Mouse (Mus musculus) heart, embryonic 13.5 days (tissue): ENCODE results near the gene Zdhhc16. TPM values are rescaled to one million over a fixed set of nuclear protein-coding genes. Genes with fewer than 3 reads are reported as not detected.
A peak's percentile ranks its signal among the peaks of the same experiment; 100 is the strongest.

Experiments used
- ATAC-seq: fragments of 200-750 bp; cut with Nextera tagmentation; 2 replicates; pipeline ENCODE4 v1.8.0; 2017; ENCODE audit warnings: moderate TSS enrichment; ENCODE audit not compliant: insufficient number of reproducible peaks, low FRiP score, low TSS enrichment; ENCODE audit errors: extremely low read depth
- H3K27ac ChIP-seq: fragments of 300-500 bp; sonication (generic); replicated peaks from 2 replicates; pipeline ENCODE4 v1.5.1; 2015; ENCODE audit warnings: moderate library complexity, mild to moderate bottlenecking, inconsistent platforms
- H3K27me3 ChIP-seq: fragments of 300-500 bp; sonication (generic); replicated peaks from 2 replicates; pipeline ENCODE4 v1.6.1; 2015; ENCODE audit warnings: mild to moderate bottlenecking, inconsistent platforms
- H3K36me3 ChIP-seq: fragments of 300-500 bp; sonication (generic); 2 replicates; pipeline ENCODE4 v1.6.1; 2015; ENCODE audit warnings: mild to moderate bottlenecking, inconsistent platforms
- H3K4me1 ChIP-seq: fragments of 300-500 bp; sonication (generic); 2 replicates; pipeline ENCODE4 v1.6.1; 2015; ENCODE audit warnings: inconsistent platforms
- H3K4me2 ChIP-seq: fragments of 300-500 bp; sonication (generic); 2 replicates; pipeline ENCODE4 v1.6.1; 2015; ENCODE audit warnings: inconsistent platforms, mild to moderate bottlenecking, moderate library complexity
- H3K4me3 ChIP-seq: fragments of 300-500 bp; sonication (generic); 2 replicates; pipeline ENCODE4 v1.5.1; 2015; ENCODE audit warnings: moderate library complexity, mild to moderate bottlenecking, inconsistent platforms
- H3K9ac ChIP-seq: fragments of 300-500 bp; sonication (generic); 2 replicates; pipeline ENCODE4 v1.6.1; 2015; ENCODE audit warnings: inconsistent platforms, mild to moderate bottlenecking, moderate library complexity
- H3K9me3 ChIP-seq: fragments of 300-500 bp; sonication (generic); 2 replicates; pipeline ENCODE4 v1.6.1; 2016; ENCODE audit warnings: inconsistent platforms
- WGBS: fragments of 180-500 bp; shearing (Covaris S2); methylation state at CpG from one replicate; pipeline ENCODE4 v1.1.7; 2015; ENCODE audit warnings: mixed read lengths; 5-methylcytosine and 5-hydroxymethylcytosine counted together
- polyA plus RNA-seq: library from polyadenylated mRNA; unstranded; fragments of >200 nt; fragmentation: Nextera tagmentation; extraction: Ambion mirVana; gene quantifications from 2 replicates; pipeline ENCODE4 v1.2.1, GENCODE M21; 2015

Zdhhc16 gene
- polyA plus RNA-seq, 1 experiment from 2014 or later, result 55.3 TPM

- WGBS, result 76% methylated on average over 4 of the region's 4 CpGs
- no peak overlapping the region for H3K27ac ChIP-seq
- H3K27me3 ChIP-seq, result no peaks in the 10 kb centered on the region
- no peak for ATAC-seq
- H3K4me1 ChIP-seq, result peaks cover 27% of the 10 kb centered on the region
- no peak overlapping the region for H3K4me3 ChIP-seq
- H3K9me3 ChIP-seq, result no peaks in the 10 kb centered on the region
- no peak overlapping the region for H3K4me2 ChIP-seq
- peaks cover 74% of the 10 kb centered on the region for H3K36me3 ChIP-seq
- no peak overlapping the region for H3K9ac ChIP-seq
Observed at GRCm38 (mm10) chr19:41916853-41917252, 16.4 kb upstream of the Zdhhc16 start.

GRCm38 (mm10) chr19:41919471-41919870, 13.8 kb upstream of the Zdhhc16 start:
- no peak overlapping the region for H3K9ac ChIP-seq
- H3K27ac ChIP-seq, result no peak overlapping the region
- H3K4me2 ChIP-seq, result no peak overlapping the region
- peaks cover 9% of the 10 kb centered on the region for H3K4me1 ChIP-seq
- ATAC-seq, result no peak
- H3K36me3 ChIP-seq, result peaks cover 82% of the 10 kb centered on the region
- no peaks in the 10 kb centered on the region for H3K9me3 ChIP-seq
- H3K4me3 ChIP-seq, result no peak overlapping the region
- 68% methylated on average over 4 of the region's 4 CpGs for WGBS
- no peaks in the 10 kb centered on the region for H3K27me3 ChIP-seq

DNA sequence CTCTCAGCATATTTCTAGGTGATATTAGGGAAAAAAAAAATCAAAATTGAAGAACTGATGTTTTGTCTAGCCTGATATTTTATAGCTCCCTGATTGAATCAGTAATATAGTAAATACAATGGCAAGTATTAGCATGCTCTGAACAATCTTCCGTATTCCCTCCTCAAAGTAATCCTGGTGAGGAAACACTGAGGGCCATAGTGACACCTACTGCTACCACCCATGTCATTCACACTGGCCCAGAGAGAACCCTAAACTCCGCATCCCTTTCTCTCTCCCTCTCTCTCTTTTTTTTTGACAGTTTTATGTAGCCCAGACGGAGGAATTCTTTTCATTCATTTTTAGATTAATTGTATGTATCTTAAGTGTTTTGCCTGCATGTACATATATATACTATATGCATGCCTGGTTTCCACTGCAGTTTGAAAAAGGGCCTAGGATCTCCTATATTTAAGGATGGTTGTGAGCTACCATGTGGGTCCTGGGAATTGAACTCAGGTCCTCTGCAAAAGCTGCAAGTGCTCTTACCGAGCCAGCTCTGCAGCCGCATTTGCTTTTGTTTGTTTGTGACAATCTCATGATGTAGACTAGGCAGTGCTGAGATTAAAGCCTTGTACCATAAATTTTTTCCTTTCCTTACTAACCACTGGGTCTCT, 12.7 kb upstream of the Zdhhc16 start:
- H3K9ac ChIP-seq, result no peak overlapping the region
- H3K27ac ChIP-seq, result no peak overlapping the region
- H3K4me2 ChIP-seq, result no peak overlapping the region
- no peak for ATAC-seq
- no peaks in the 10 kb centered on the region for H3K9me3 ChIP-seq
- no peaks in the 10 kb centered on the region for H3K27me3 ChIP-seq
- WGBS, result 68% methylated on average over 5 of the region's 5 CpGs
- H3K4me3 ChIP-seq, result no peak overlapping the region
- no peaks in the 10 kb centered on the region for H3K4me1 ChIP-seq
- peaks cover 79% of the 10 kb centered on the region for H3K36me3 ChIP-seq

GRCm38 (mm10) chr19:41932686-41933085, 594 bp upstream of the Zdhhc16 start:
- H3K4me3 ChIP-seq, result peak overlapping the region; percentile 89
- no peaks in the 10 kb centered on the region for H3K9me3 ChIP-seq
- peaks cover 53% of the 10 kb centered on the region for H3K36me3 ChIP-seq
- peak overlapping the region; percentile 94 for H3K4me2 ChIP-seq
- H3K9ac ChIP-seq, result peak overlapping the region; percentile 87
- WGBS, result under 1% methylated on average over 28 of the region's 28 CpGs
- H3K27me3 ChIP-seq, result no peaks in the 10 kb centered on the region
- ATAC-seq, result no peak
- peaks cover 23% of the 10 kb centered on the region for H3K4me1 ChIP-seq
- peak overlapping the region; percentile 51; the same call in 1 of the 2 replicates for H3K27ac ChIP-seq

DNA sequence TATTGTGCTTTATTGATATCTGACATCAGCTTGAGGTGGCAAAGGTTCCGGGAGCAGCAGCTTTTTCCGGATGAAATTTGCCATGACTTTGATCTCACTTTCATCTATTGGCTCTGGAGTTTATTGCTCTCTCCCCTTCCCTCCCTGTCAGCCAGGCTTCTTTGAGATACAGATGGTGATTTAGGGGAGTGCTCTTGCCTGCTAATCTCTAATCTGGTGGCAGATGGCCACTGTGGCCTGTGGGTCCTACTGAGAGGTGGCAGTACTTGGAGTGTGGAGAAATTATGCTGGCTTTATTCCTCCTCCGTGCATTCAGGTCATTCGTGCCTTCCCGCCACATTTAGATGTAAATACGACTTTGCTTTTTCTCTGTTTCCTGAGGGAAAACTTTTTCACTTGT, 844 bp downstream of the Zdhhc16 start:
- no peak for ATAC-seq
- no peak overlapping the region for H3K27ac ChIP-seq
- peak overlapping the region; percentile 94 for H3K4me2 ChIP-seq
- peak overlapping the region; percentile 92 for H3K9ac ChIP-seq
- 35% methylated on average over 6 of the region's 6 CpGs for WGBS
- no peaks in the 10 kb centered on the region for H3K9me3 ChIP-seq
- no peaks in the 10 kb centered on the region for H3K27me3 ChIP-seq
- H3K36me3 ChIP-seq, result peaks cover 53% of the 10 kb centered on the region
- peak overlapping the region; percentile 89 for H3K4me3 ChIP-seq
- H3K4me1 ChIP-seq, result peaks cover 23% of the 10 kb centered on the region

- 80% methylated on average over 1 of the region's 1 CpGs for WGBS
- H3K4me2 ChIP-seq, result no peak overlapping the region
- H3K27ac ChIP-seq, result no peak overlapping the region
- no peaks in the 10 kb centered on the region for H3K9me3 ChIP-seq
- ATAC-seq, result no peak
- peaks cover 56% of the 10 kb centered on the region for H3K36me3 ChIP-seq
- H3K27me3 ChIP-seq, result no peaks in the 10 kb centered on the region
- peaks cover 23% of the 10 kb centered on the region for H3K4me1 ChIP-seq
- H3K4me3 ChIP-seq, result no peak overlapping the region
- H3K9ac ChIP-seq, result no peak overlapping the region
Observed at GRCm38 (mm10) chr19:41935921-41936320, 2.6 kb downstream of the Zdhhc16 start.

DNA sequence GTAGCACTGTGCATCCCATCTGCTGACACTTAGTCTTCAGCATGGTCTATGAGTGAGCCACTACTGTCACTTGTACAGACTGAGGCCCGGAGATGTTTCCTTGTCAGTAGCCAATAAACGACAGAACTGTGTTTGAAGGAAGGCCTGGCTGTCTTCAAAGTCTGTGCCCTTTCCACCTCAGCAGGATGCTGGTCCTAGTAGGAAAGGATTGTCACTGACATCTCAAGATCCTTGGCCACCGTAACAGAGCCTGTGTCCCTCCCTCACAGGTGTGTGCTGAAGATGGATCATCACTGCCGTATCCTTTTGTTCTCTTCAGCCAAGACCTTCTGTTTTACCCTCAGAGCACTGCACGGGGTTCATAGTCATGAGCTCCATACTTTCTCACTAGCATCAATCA, 5.3 kb downstream of the Zdhhc16 start:
- H3K9ac ChIP-seq, result no peak overlapping the region
- peaks cover 78% of the 10 kb centered on the region for H3K36me3 ChIP-seq
- peaks cover 13% of the 10 kb centered on the region for H3K4me1 ChIP-seq
- WGBS, result 82% methylated on average over 5 of the region's 5 CpGs
- no peak overlapping the region for H3K4me2 ChIP-seq
- ATAC-seq, result no peak
- no peaks in the 10 kb centered on the region for H3K27me3 ChIP-seq
- H3K27ac ChIP-seq, result no peak overlapping the region
- H3K4me3 ChIP-seq, result no peak overlapping the region
- no peaks in the 10 kb centered on the region for H3K9me3 ChIP-seq

- no peaks in the 10 kb centered on the region for H3K9me3 ChIP-seq
- no peak overlapping the region for H3K4me3 ChIP-seq
- H3K27ac ChIP-seq, result no peak overlapping the region
- no peaks in the 10 kb centered on the region for H3K27me3 ChIP-seq
- no peaks in the 10 kb centered on the region for H3K4me1 ChIP-seq
- peaks cover 99% of the 10 kb centered on the region for H3K36me3 ChIP-seq
- 84% methylated on average over 7 of the region's 7 CpGs for WGBS
- ATAC-seq, result no peak
- no peak overlapping the region for H3K4me2 ChIP-seq
- H3K9ac ChIP-seq, result no peak overlapping the region
Observed at GRCm38 (mm10) chr19:41943841-41944240, 10.6 kb downstream of the Zdhhc16 start.

GRCm38 (mm10) chr19:41952287-41952686, 19.0 kb downstream of the Zdhhc16 start:
- H3K4me2 ChIP-seq, result no peak overlapping the region
- H3K4me3 ChIP-seq, result no peak overlapping the region
- H3K9ac ChIP-seq, result no peak overlapping the region
- no peak for ATAC-seq
- peaks cover 99% of the 10 kb centered on the region for H3K36me3 ChIP-seq
- no peak overlapping the region for H3K27ac ChIP-seq
- H3K27me3 ChIP-seq, result no peaks in the 10 kb centered on the region
- no peaks in the 10 kb centered on the region for H3K9me3 ChIP-seq
- 76% methylated on average over 4 of the region's 4 CpGs for WGBS
- no peaks in the 10 kb centered on the region for H3K4me1 ChIP-seq

GRCm38 (mm10) chr19:41953574-41953973, 20.3 kb downstream of the Zdhhc16 start:
- ATAC-seq, result no peak
- H3K27ac ChIP-seq, result no peak overlapping the region
- H3K27me3 ChIP-seq, result no peaks in the 10 kb centered on the region
- peaks cover 99% of the 10 kb centered on the region for H3K36me3 ChIP-seq
- WGBS, result 83% methylated on average over 3 of the region's 3 CpGs
- H3K4me2 ChIP-seq, result no peak overlapping the region
- H3K9me3 ChIP-seq, result no peaks in the 10 kb centered on the region
- H3K9ac ChIP-seq, result no peak overlapping the region
- H3K4me3 ChIP-seq, result no peak overlapping the region
- no peaks in the 10 kb centered on the region for H3K4me1 ChIP-seq

DNA sequence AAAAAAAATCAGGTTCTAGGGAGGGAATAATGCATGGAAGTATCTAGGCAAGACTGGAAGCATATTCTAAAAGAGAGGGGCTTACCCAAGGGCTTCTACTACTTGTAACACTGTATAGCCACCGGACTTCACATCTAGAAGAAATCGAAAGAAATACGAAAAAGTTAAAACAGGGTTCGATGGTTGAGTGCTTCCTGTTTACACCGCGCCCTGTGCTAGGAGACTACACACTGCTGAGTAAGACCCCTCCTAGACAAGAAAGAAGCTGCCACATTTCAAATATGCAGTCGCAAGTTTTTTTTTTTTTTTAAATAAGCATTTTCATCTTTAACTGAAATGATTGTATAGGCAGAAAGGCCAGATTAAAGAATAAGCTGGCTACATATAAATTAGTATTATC, 36.3 kb downstream of the Zdhhc16 start:
- peaks cover 49% of the 10 kb centered on the region for H3K36me3 ChIP-seq
- H3K4me2 ChIP-seq, result no peak overlapping the region
- no peak overlapping the region for H3K27ac ChIP-seq
- WGBS, result 88% methylated on average over 7 of the region's 7 CpGs
- no peaks in the 10 kb centered on the region for H3K27me3 ChIP-seq
- peaks cover 5% of the 10 kb centered on the region; the same call in 1 of the 2 replicates for H3K4me1 ChIP-seq
- no peaks in the 10 kb centered on the region for H3K9me3 ChIP-seq
- no peak for ATAC-seq
- H3K9ac ChIP-seq, result no peak overlapping the region
- no peak overlapping the region for H3K4me3 ChIP-seq
